Mouse (Mus musculus) liver, postnatal 0 days (tissue): ENCODE measurements around the gene Olfr275. TPM values are rescaled to one million over a fixed set of nuclear protein-coding genes. Genes with fewer than 3 reads are reported as not detected.

ENCODE experiments used
- ATAC-seq: fragments of 200-750 bp; cut with Nextera tagmentation; 2 replicates; pipeline ENCODE4 v1.8.0; 2017; ENCODE audit warnings: mild to moderate bottlenecking, moderate library complexity
- DNase-seq: peaks from one replicate; pipeline ENCODE4 v3.0.0-alpha.2; 2016
- H3K27ac ChIP-seq: fragments of 300-500 bp; sonication (generic); 2 replicates; pipeline ENCODE4 v1.5.1; 2014; ENCODE audit warnings: antibody characterized with exemption, moderate library complexity, mild to moderate bottlenecking, low read depth
- H3K27me3 ChIP-seq: fragments of 300-500 bp; sonication (generic); 2 replicates; pipeline ENCODE4 v1.6.1; 2014; ENCODE audit warnings: low read length, control low read depth, mixed read lengths; ENCODE audit not compliant: insufficient read depth
- H3K36me3 ChIP-seq: fragments of 300-500 bp; sonication (generic); replicated peaks from 2 replicates; pipeline ENCODE4 v1.6.1; 2014; ENCODE audit warnings: mild to moderate bottlenecking, control low read depth, low read length, moderate library complexity, mixed read lengths; ENCODE audit not compliant: insufficient read depth
- H3K4me1 ChIP-seq: fragments of 300-500 bp; sonication (generic); 2 replicates; pipeline ENCODE4 v1.6.1; 2014; ENCODE audit warnings: antibody characterized with exemption, mild to moderate bottlenecking, control low read depth; ENCODE audit not compliant: insufficient read depth
- H3K4me2 ChIP-seq: fragments of 300-500 bp; sonication (generic); 2 replicates; pipeline ENCODE4 v1.6.1; 2014; ENCODE audit warnings: low read depth, mild to moderate bottlenecking, low read length, moderate library complexity, mixed read lengths
- H3K4me3 ChIP-seq: fragments of 300-500 bp; sonication (generic); 2 replicates; pipeline ENCODE4 v1.5.1; 2014; ENCODE audit warnings: low read depth, low read length
- H3K9ac ChIP-seq: fragments of 300-500 bp; sonication (generic); replicated peaks from 2 replicates; pipeline ENCODE4 v1.6.1; 2014; ENCODE audit warnings: mild to moderate bottlenecking, moderate library complexity
- H3K9me3 ChIP-seq: fragments of 300-500 bp; sonication (generic); 2 replicates; pipeline ENCODE4 v1.6.1; 2016; ENCODE audit warnings: mild to moderate bottlenecking, control low read depth, low read length, mixed read lengths
- CTCF ChIP-seq: sonication (generic); IDR thresholded peaks from 2 replicates; pipeline ENCODE4 v1.5.1; 2016; ENCODE audit warnings: antibody characterized with exemption, low read depth
- EP300 ChIP-seq: IDR thresholded peaks from 2 replicates; pipeline ENCODE4 v1.6.1; 2016; ENCODE audit warnings: antibody characterized with exemption, low read depth, mild to moderate bottlenecking
- WGBS: fragments of 180-500 bp; shearing (Covaris S2); extraction: QIAGEN DNeasy Blood & Tissue Kit; methylation state at CpG from one replicate; pipeline ENCODE4 v1.1.7; 2014; ENCODE audit not compliant: insufficient replicate concordance; 5-methylcytosine and 5-hydroxymethylcytosine counted together
- polyA plus RNA-seq: library from polyadenylated mRNA; unstranded; fragments of >200 nt; fragmentation: Nextera tagmentation; extraction: Ambion mirVana; gene quantifications from 2 replicates; pipeline ENCODE4 v1.2.1, GENCODE M21; 2015

The Olfr275 gene
- polyA plus RNA-seq, 1 experiment from 2014 or later, result not detected

DNA sequence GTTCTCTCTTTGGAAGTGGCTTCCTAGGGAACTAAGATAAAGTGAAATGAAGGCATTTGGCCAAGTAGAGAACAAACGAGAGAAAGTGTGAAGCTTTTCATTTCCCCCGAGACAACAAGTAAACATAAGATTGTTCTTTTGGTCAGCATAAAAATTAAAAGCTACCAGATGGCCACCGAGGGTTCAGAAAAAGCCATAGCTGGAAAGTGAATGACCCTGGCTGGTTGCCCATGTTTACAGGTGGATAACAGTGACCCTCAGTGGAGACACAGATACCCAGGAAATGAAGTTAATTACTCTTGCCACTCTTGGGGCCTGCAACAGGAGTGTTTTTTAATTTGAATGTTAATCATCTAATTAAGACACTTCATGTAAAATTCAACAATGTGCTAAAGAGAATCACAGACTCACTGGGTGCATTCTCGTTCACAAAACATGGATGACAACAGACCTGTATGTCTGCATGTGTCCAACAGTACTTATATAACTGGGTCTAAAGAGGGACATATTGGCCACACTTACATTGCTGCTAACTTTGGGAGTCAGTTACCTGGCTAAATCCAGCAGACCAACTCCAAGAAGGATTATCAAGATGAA is 34.7 kb downstream of the Olfr275 start:
- TF ChIP-seq EP300 (no peak), CTCF (no peak)
- H3K9ac ChIP-seq, result no peak overlapping the region
- H3K27me3 ChIP-seq, result no peaks in the 10 kb centered on the region
- no peaks in the 10 kb centered on the region for H3K36me3 ChIP-seq
- no peak overlapping the region for H3K4me2 ChIP-seq
- DNase-seq (no peak), ATAC-seq (no peak)
- no peak overlapping the region for H3K27ac ChIP-seq
- 60% methylated on average over 4 of the region's 4 CpGs for WGBS
- H3K9me3 ChIP-seq, result no peaks in the 10 kb centered on the region
- H3K4me3 ChIP-seq, result no peak overlapping the region
- no peaks in the 10 kb centered on the region for H3K4me1 ChIP-seq

DNA sequence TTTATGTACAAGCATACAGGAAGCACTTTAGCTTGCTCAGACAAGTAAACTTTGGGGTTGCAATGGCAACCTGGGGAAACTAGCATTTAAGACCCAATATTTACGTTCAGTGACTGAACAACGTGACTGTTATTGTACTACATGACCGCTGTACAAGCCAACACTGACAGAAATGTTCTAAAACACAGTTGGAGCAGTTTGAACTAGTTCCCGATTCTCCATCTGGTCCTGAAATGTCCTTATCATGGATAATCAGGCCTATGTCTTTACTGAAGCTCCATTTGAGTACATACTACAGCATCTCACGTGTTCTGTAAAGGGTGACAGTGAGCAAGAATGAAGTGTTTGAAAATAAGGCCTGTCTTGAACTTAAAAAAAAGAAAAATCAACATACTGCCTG is 35.3 kb downstream of the Olfr275 start:
- Histone ChIP-seq H3K27ac (no peak overlapping the region), H3K4me3 (no peak overlapping the region), H3K9me3 (no peaks in the 10 kb centered on the region), H3K4me1 (no peaks in the 10 kb centered on the region), H3K27me3 (no peaks in the 10 kb centered on the region), H3K4me2 (no peak overlapping the region), H3K9ac (no peak overlapping the region), H3K36me3 (no peaks in the 10 kb centered on the region)
- ATAC-seq (no peak), DNase-seq (no peak)
- TF ChIP-seq EP300 (no peak), CTCF (no peak)
- 82% methylated on average over 5 of the region's 5 CpGs for WGBS

DNA sequence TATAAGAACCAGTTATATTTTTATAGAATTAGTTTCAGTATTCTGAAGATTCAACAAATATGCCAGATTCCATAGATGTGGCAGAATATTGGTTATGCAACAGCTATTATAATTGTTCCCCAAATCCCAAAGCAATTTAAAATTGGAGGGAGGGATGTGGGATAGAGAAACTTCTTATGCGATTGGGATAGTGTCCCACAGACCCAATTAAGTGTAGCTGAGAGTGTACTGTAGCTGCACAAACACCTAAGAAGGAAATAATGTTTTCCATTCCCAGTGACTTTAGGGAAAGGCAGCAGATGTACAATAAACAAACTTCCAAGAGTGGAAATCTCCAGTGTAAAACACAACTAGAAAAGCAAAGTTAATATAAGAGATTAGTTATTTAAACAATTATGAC is 44.7 kb downstream of the Olfr275 start, which contains the start of gene Olfr273:
Olfr273 (minus strand) TSS at position 101 of the 400 bp plus-strand sequence.
- TF ChIP-seq CTCF, result no peak
- no peak for TF ChIP-seq EP300

DNA sequence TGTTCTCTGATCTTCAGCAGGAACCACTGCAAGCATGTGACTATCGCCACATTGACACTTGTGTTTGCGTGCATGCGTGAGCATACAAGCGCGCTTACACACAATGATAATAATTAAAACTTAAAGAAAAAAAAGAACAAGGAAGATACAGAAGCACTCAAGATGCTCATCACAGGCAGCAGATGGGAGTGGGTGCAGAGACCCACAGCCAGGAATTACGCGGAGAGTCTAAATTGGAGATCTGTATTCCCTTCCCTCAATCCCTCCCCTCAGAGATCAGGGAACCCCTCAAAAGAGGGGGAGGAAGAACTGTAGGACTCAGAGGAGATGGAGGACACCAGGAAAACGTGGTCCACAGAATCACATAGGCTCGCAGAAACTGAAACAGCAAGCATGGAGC is 49.8 kb downstream of the Olfr275 start:
- WGBS, result 87% methylated on average over 9 of the region's 9 CpGs
- ATAC-seq (no peak), DNase-seq (no peak)
- H3K4me2 ChIP-seq, result no peak overlapping the region
- no peaks in the 10 kb centered on the region for H3K4me1 ChIP-seq
- H3K27ac ChIP-seq, result no peak overlapping the region
- H3K9me3 ChIP-seq, result no peaks in the 10 kb centered on the region
- H3K4me3 ChIP-seq, result no peak overlapping the region
- H3K36me3 ChIP-seq, result no peaks in the 10 kb centered on the region
- TF ChIP-seq EP300 (no peak), CTCF (no peak)
- no peaks in the 10 kb centered on the region for H3K27me3 ChIP-seq
- H3K9ac ChIP-seq, result no peak overlapping the region

More for the DNA sequence above, 44.7 kb downstream of the Olfr275 start, which contains the start of gene Olfr273:
- ATAC-seq, result no peak
- Histone ChIP-seq H3K36me3 (no peaks in the 10 kb centered on the region), H3K4me3 (no peak within 1 kb of the TSS), H3K9ac (no peak within 1 kb of the TSS), H3K9me3 (no peaks in the 10 kb centered on the region), H3K4me2 (no peak within 1 kb of the TSS), H3K27me3 (no peaks in the 10 kb centered on the region), H3K4me1 (no peaks in the 10 kb centered on the region), H3K27ac (no peak within 1 kb of the TSS)
- WGBS, result 77% methylated on average over 1 of the region's 1 CpGs
- no peak for DNase-seq

Other genes with a start within 250 kb of the Olfr275 start
- gene Toporsl, start 218.3 kb upstream of the Olfr275 start, polyA plus RNA-seq, result not detected in 2 replicates
- not detected in 2 replicates for gene Olfr273, start 44.6 kb downstream of the Olfr275 start, polyA plus RNA-seq
- not detected in 2 replicates for gene Olfr272, start 104.6 kb downstream of the Olfr275 start, polyA plus RNA-seq
- not detected in 2 replicates for gene Olfr270, start 149.9 kb downstream of the Olfr275 start, polyA plus RNA-seq
- not detected in 2 replicates for gene Nipsnap3a, start 174.7 kb downstream of the Olfr275 start, polyA plus RNA-seq
- gene Nipsnap3b, start 197.3 kb downstream of the Olfr275 start, polyA plus RNA-seq, result 145 TPM in 2 replicates